Mouse (Mus musculus) embryo, embryonic 11 days (tissue): ENCODE results near the gene Olfr798.
A peak's percentile ranks its signal among the peaks of the same experiment; 100 is the strongest.

ENCODE experiments used
- DNase-seq: peaks from one replicate; pipeline ENCODE4 v3.0.0-alpha.2; 2015

The Olfr798 gene

GRCm38 (mm10) chr10:129627834-129628233 is at the start of gene Olfr798:
Gene Olfr798, minus strand, starts transcription at chr10:129627934.
- DNase-seq: no peak

DNA sequence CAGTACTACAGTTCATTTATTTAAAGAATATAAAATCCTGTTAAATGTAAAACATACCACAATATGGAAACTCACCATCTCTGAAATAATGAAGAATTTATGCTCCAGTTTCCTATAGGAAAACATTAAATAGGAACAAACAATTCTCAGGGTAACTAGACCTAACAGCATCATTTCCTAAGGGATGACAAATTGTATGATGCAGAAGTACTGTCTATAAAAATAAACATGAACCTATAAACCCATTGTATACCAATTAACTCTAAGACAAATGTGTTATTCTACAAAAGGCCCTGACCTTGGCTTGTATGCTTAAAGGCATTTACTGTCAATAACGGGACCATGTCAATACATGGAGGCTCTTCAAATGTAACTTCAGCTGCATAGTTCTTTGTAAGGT is 46.0 kb upstream of the Olfr798 start, which contains the start of gene Olfr801:
TSS of gene Olfr801 (minus strand) at position 101 of the 400 bp plus-strand sequence.
- DNase-seq: no peak

DNA sequence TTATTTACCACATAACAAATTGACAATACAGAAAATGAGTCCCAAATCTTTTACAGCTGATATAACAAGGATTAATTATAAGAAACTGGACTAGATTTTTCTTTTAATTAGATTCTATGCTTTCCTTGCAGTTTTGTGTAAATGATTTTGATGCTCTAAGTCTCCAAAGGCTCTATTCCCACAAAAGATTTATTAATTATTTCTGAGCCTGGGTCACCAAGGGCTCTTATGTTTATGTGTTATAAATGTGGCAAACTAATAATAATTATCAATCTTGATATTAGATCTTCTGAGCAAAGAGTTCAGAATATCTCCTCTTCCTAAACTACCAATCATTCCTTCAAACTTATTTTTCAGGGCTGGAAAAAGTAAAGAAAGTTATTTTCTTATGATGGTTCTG is 29.7 kb upstream of the Olfr798 start, which contains the start of gene Olfr800:
TSS of gene Olfr800 (plus strand) at position 301 of the 400 bp plus-strand sequence.
- DNase-seq: no peak

- no peak for DNase-seq
These were observed 24.0 kb upstream of the Olfr798 start for GRCm38 (mm10) chr10:129651763-129652162.

DNA sequence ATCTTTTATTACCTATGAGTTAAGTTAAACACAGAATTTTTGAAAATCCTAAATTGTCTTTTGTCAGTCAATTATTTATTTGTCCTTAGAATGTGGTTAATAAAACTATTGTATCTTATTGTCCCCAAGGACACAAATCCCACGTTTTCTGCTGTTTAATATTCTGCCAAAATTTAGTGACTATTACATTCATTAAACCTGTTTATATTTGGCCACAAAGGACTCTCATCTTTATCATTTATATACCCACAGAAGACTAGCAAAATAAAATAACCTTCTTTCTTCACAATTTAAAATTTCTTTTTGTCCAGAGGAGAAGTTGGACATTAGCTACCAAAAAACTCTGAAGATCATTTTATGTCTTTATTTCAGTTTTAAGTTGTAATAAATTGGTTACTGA is 9.4 kb upstream of the Olfr798 start, which contains the start of gene Olfr799:
TSS of gene Olfr799 (plus strand) at position 301 of the 400 bp plus-strand sequence.
- DNase-seq: no peak

DNA sequence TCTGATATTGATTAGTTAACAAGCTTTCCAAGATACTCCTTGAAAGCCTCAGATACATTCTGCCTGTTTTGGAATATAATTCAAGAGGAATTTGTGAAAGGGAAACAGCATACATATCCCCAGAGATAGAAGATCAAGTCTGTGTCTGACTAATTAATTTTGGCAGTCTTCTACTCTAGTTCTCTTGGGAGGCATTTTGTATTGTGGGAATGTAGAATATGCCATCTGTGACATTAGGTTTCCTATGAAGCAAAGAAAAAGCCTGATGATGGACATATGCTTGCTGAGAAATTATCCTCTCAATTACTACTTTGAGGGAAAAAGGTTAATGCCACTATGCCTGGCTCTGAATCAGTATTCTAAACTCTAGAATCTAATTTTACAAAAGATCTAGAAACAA is 4.5 kb downstream of the Olfr798 start:
- no peak for DNase-seq

DNA sequence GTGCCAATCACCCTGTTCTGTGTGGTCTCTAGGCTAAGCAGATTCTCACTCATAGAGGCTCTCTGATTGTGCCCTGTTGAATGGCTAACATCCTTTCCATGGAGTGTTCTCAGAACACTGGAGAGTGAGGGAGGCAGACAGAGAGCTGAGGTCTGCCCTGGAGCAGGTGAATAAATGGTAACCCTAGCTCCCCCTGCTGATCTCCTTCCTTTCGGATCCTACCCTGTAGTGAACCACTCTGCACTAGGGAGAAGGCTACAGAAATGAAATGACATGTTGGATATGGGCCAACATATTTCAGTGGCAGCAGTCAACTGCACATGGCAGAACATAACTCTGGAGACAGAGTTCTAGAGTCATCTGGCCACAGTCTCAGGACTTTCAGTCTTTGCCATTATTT is 6.0 kb downstream of the Olfr798 start:
- DNase-seq: peak; percentile 1

GRCm38 (mm10) chr10:129612470-129612869 is 15.3 kb downstream of the Olfr798 start, which contains the start of gene Olfr796:
Gene Olfr796, minus strand, starts transcription at chr10:129612570.
- no peak for DNase-seq

DNA sequence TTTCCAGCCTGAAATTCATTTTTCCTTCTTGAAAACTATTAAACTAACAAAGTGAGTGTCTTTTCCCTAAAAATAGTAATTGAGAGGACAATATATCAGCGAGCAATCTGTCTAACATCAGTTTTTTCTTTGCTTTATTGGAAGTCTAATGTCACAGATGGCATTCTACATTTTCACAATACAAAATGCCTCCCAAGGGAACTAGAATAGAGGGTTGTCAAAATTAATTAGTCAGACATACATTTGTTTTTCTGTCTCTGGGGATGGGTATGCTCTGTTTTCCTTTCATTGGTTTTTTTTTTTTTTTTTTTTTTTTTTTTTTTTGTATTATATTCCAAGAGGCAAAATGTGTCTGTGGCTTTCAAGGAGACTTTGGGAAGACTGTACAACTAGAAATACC is 50.7 kb downstream of the Olfr798 start:
- DNase-seq: no peak
